Mouse (Mus musculus) spleen, adult 2 months (tissue): ENCODE data around the gene Cog5. TPM values are rescaled to one million over a fixed set of nuclear protein-coding genes. Genes with fewer than 3 reads are reported as not detected.

Experiments used
- DNase-seq, 2 experiments: peaks; one replicate each; pipeline versions ENCODE4 v3.0.0 to v3.0.0-alpha.2; 2012 to 2021; ENCODE audit warnings: low spot score in 2 of 2, low read depth in 1 of 2
- H3K27ac ChIP-seq: fragments of 200-500 bp; 2 replicates; pipeline ENCODE4 v1.5.1; 2012; ENCODE audit warnings: low read length, inconsistent platforms; ENCODE audit not compliant: insufficient read depth
- H3K27me3 ChIP-seq: fragments of 200-500 bp; 2 replicates; pipeline ENCODE4 v1.6.1; 2012; ENCODE audit warnings: mild to moderate bottlenecking, moderate library complexity, low read length, inconsistent platforms; ENCODE audit not compliant: control insufficient read depth, insufficient read depth
- H3K36me3 ChIP-seq: fragments of 200-500 bp; 2 replicates; pipeline ENCODE4 v1.6.1; 2012; ENCODE audit warnings: mild to moderate bottlenecking, low read length, inconsistent platforms; ENCODE audit not compliant: control insufficient read depth, insufficient read depth
- H3K4me1 ChIP-seq: fragments of 200-500 bp; 2 replicates; pipeline ENCODE4 v1.6.1; 2011; ENCODE audit warnings: inconsistent platforms; ENCODE audit not compliant: control insufficient read depth, insufficient read depth, insufficient read length
- H3K4me3 ChIP-seq: fragments of 200-500 bp; 2 replicates; pipeline ENCODE4 v1.5.1; 2011; ENCODE audit warnings: mild to moderate bottlenecking, inconsistent platforms; ENCODE audit not compliant: insufficient read depth, insufficient read length; ENCODE audit errors: extremely low read depth
- CTCF ChIP-seq: fragments of 200-500 bp; IDR thresholded peaks from 2 replicates; pipeline ENCODE4 v1.5.1; 2011; ENCODE audit warnings: mild to moderate bottlenecking, inconsistent platforms; ENCODE audit not compliant: insufficient read depth, insufficient read length, insufficient replicate concordance; ENCODE audit errors: extremely low read depth
- POLR2A ChIP-seq: fragments of 200-500 bp; IDR thresholded peaks from 2 replicates; pipeline ENCODE4 v1.6.1; 2011; ENCODE audit warnings: low read depth, low read length, inconsistent platforms
- WGBS: fragments of 180-500 bp; shearing (Covaris S2); methylation state at CpG from one replicate; pipeline ENCODE4 v1.1.7; 2018; 5-methylcytosine and 5-hydroxymethylcytosine counted together
- polyA plus RNA-seq: library from polyadenylated mRNA; depleted of rRNA; stranded (reverse); fragments of >200 nt; gene quantifications from 2 replicates; pipeline ENCODE4 v1.2.3, GENCODE M21; 2012; rRNA removed

The Cog5 gene
- polyA plus RNA-seq, 1 experiment: 11.7 TPM

DNA sequence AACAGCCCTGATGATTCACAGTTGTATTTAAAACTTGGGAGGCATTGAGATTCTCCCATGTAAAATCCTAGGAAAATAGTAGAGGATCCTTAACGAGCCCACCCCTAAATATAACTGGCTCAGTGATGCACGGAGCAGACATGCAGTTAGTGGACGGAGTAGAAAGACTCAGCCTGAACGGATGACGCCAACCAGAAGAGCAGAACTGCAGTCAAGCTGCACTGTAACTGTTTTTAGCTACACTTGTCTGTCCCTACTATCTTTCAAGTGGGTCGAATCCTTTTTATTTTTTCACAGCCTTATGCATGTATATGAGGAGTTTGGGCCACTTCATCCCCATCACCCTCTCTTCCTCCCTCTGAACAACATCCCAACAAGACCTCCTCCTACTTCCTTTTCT lies 331.1 kb downstream of the Cog5 start:
- TF ChIP-seq POLR2A (no peak), CTCF (no peak)
- Histone ChIP-seq H3K4me1 (peaks cover 3% of the 10 kb centered on the region; the same call in 1 of the 2 replicates), H3K27ac (no peak overlapping the region), H3K27me3 (no peaks in the 10 kb centered on the region), H3K36me3 (no peaks in the 10 kb centered on the region), H3K4me3 (no peak overlapping the region)
- no peak for DNase-seq
- 92% methylated on average over 6 of the region's 6 CpGs for WGBS

DNA sequence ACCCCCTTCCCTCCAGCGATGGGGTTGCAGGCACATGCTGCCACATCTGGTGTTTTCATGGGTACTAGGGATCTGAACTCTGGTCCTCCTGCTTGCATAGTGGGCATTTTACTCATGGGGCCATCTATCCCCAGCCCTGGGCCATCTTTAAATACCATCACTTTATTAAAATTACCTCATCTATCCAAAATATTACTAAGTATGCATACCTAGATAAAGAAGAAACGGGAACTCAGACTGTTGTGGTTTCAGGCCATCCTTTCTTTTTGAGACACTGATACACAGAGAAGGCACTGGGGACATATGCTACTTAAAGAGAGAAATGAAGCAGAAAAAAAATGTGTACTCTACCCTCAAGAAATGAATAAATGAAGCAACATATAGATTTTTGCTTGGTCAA lies 331.8 kb downstream of the Cog5 start:
- H3K4me1 ChIP-seq: peaks cover 3% of the 10 kb centered on the region; the same call in 1 of the 2 replicates
- no peak for DNase-seq
- H3K36me3 ChIP-seq: no peaks in the 10 kb centered on the region
- WGBS: 73% methylated on average over 2 of the region's 2 CpGs
- H3K4me3 ChIP-seq: no peak overlapping the region
- H3K27me3 ChIP-seq: no peaks in the 10 kb centered on the region
- no peak overlapping the region for H3K27ac ChIP-seq
- TF ChIP-seq CTCF (no peak), POLR2A (no peak)

Other genes with a start within 250 kb of the Cog5 start
- gene Cbll1, start 155.3 kb upstream of the Cog5 start, polyA plus RNA-seq: 6.9 and 8.6 TPM in 2 replicates
- gene Slc26a4, start 94.9 kb upstream of the Cog5 start, polyA plus RNA-seq: not detected in 2 replicates
- gene Bcap29, start 20.2 kb upstream of the Cog5 start, polyA plus RNA-seq: 1.5 and 1.6 TPM in 2 replicates
- gene Dus4l, start within 50 bp of the Cog5 start, polyA plus RNA-seq: 1.3 and 2.0 TPM in 2 replicates
- not detected in 2 replicates for gene Gpr22, start 59.1 kb downstream of the Cog5 start, polyA plus RNA-seq